Mouse (Mus musculus) CH12.LX (cell line): ENCODE results near the gene Hoxd12. TPM values are rescaled to one million over a fixed set of nuclear protein-coding genes. Genes with fewer than 3 reads are reported as not detected.

Experiments
- DNase-seq: peaks from one replicate; pipeline ENCODE4 v3.0.0-alpha.2; 2013; ENCODE audit errors: extremely low read depth
- H3K27ac ChIP-seq: 2 replicates; pipeline ENCODE4 v1.5.1; 2012; ENCODE audit warnings: low read depth, mild to moderate bottlenecking, control low read depth, moderate library complexity; ENCODE audit not compliant: insufficient read depth
- H3K27me3 ChIP-seq: replicated peaks from 2 replicates; pipeline ENCODE3; 2012; ENCODE audit warnings: inconsistent platforms
- H3K36me3 ChIP-seq, 2 experiments: replicated peaks in 1 of 2; 2 replicates each; pipeline versions ENCODE3 to v1.6.1; 2012; ENCODE audit warnings: inconsistent platforms in 1 of 2, low read length in 1 of 2, mild to moderate bottlenecking in 1 of 2, mixed read lengths in 1 of 2, moderate library complexity in 1 of 2; ENCODE audit not compliant: control insufficient read depth in 1 of 2, insufficient read depth in 1 of 2
- H3K4me1 ChIP-seq, 2 experiments: 2 replicates each; pipeline ENCODE4 v1.6.1; 2012; ENCODE audit warnings: inconsistent platforms in 1 of 2, moderate library complexity in 1 of 2; ENCODE audit not compliant: insufficient read depth in 2 of 2, control insufficient read depth in 1 of 2
- H3K4me2 ChIP-seq: 2 replicates; pipeline ENCODE4 v1.6.1; 2012; ENCODE audit warnings: low read depth, mild to moderate bottlenecking, control low read depth; ENCODE audit not compliant: poor library complexity, insufficient read depth, severe bottlenecking
- H3K4me3 ChIP-seq, 3 experiments: fragments of 150-350 bp in 1 of 3; sonication (generic) in 1 of 3; replicated peaks in 1 of 3; 2 replicates each; pipeline versions ENCODE3 to v1.5.1; 2011 to 2012; ENCODE audit warnings: low read depth in 2 of 3, low read length in 2 of 3, mild to moderate bottlenecking in 2 of 3, moderate library complexity in 2 of 3, control low read depth in 1 of 3, improper control_type of control experiment in 1 of 3, inconsistent platforms in 1 of 3, mixed read lengths in 1 of 3; ENCODE audit not compliant: poor library complexity in 1 of 3
- H3K79me2 ChIP-seq: replicated peaks from 2 replicates; pipeline ENCODE4 v1.6.1; 2012; ENCODE audit warnings: mild to moderate bottlenecking, moderate library complexity; ENCODE audit not compliant: control insufficient read depth, poor library complexity, insufficient read depth, severe bottlenecking; ENCODE audit errors: extremely low read depth
- H3K9ac ChIP-seq: 2 replicates; pipeline ENCODE4 v1.6.1; 2012; ENCODE audit warnings: low read depth, mild to moderate bottlenecking, control low read depth, moderate library complexity; ENCODE audit not compliant: insufficient read depth
- H3K9me3 ChIP-seq: replicated peaks from 2 replicates; pipeline ENCODE3; 2012; ENCODE audit warnings: low read length, inconsistent platforms, mixed read lengths
- CHD1 ChIP-seq: IDR thresholded peaks from 2 replicates; pipeline ENCODE4 v1.6.1; 2012; ENCODE audit warnings: low read depth, low read length, improper control_type of control experiment, inconsistent platforms
- CHD2 ChIP-seq: IDR thresholded peaks from 2 replicates; pipeline ENCODE4 v1.6.1; 2011; ENCODE audit warnings: low read length, improper control_type of control experiment
- CTCF ChIP-seq, 2 experiments: IDR thresholded peaks in 1 of 2; conservative IDR thresholded peaks in 1 of 2; 2 replicates each; pipeline ENCODE4 v1.5.1; 2011 to 2012; ENCODE audit warnings: low read depth in 2 of 2, low read length in 2 of 2, improper control_type of control experiment in 1 of 2, inconsistent platforms in 1 of 2, mild to moderate bottlenecking in 1 of 2, moderate library complexity in 1 of 2
- EP300 ChIP-seq: IDR thresholded peaks from 2 replicates; pipeline ENCODE4 v1.6.1; 2011; ENCODE audit warnings: low read length, improper control_type of control experiment
- ETS1 ChIP-seq: conservative IDR thresholded peaks from 2 replicates; pipeline ENCODE4 v1.6.1; 2012; ENCODE audit warnings: low read depth, mild to moderate bottlenecking, inconsistent platforms, low read length, improper control_type of control experiment, moderate library complexity
- GABPA ChIP-seq: IDR thresholded peaks from 2 replicates; pipeline ENCODE4 v1.6.1; 2012; ENCODE audit warnings: low read depth, low read length, improper control_type of control experiment, inconsistent platforms; ENCODE audit not compliant: insufficient replicate concordance
- IRF4 ChIP-seq: IDR thresholded peaks from 2 replicates; pipeline ENCODE4 v1.6.1; 2014; ENCODE audit warnings: low read depth, mild to moderate bottlenecking, inconsistent platforms, low read length, improper control_type of control experiment
- JUN ChIP-seq: IDR thresholded peaks from 2 replicates; pipeline ENCODE4 v1.6.1; 2011; ENCODE audit warnings: low read depth, mild to moderate bottlenecking, low read length, improper control_type of control experiment, moderate library complexity; ENCODE audit not compliant: insufficient read depth
- JUND ChIP-seq: conservative IDR thresholded peaks from 2 replicates; pipeline ENCODE4 v1.6.1; 2011; ENCODE audit warnings: low read depth, low read length, improper control_type of control experiment
- MAFK ChIP-seq: IDR thresholded peaks from 2 replicates; pipeline ENCODE4 v1.6.1; 2011; ENCODE audit warnings: low read length, improper control_type of control experiment; ENCODE audit not compliant: insufficient replicate concordance
- MAZ ChIP-seq: IDR thresholded peaks from 2 replicates; pipeline ENCODE4 v1.6.1; 2012; ENCODE audit warnings: low read depth, mild to moderate bottlenecking, inconsistent platforms, low read length, improper control_type of control experiment, moderate library complexity
- MEF2A ChIP-seq: IDR thresholded peaks from 2 replicates; pipeline ENCODE4 v1.6.1; 2014; ENCODE audit warnings: low read depth, mild to moderate bottlenecking, inconsistent platforms, low read length, improper control_type of control experiment, borderline replicate concordance
- MYC ChIP-seq: IDR thresholded peaks from 2 replicates; pipeline ENCODE4 v1.6.1; 2011; ENCODE audit warnings: low read depth, mild to moderate bottlenecking, improper control_type of control experiment, low read length
- POLR2A ChIP-seq: IDR thresholded peaks from 2 replicates; pipeline ENCODE4 v1.6.1; 2011; ENCODE audit warnings: low read depth, mild to moderate bottlenecking, improper control_type of control experiment, low read length
- SIN3A ChIP-seq: IDR thresholded peaks from 2 replicates; pipeline ENCODE4 v1.6.1; 2012; ENCODE audit warnings: low read length, improper control_type of control experiment, inconsistent platforms
- SMC3 ChIP-seq: IDR thresholded peaks from 2 replicates; pipeline ENCODE4 v1.6.1; 2011; ENCODE audit warnings: low read depth, low read length, improper control_type of control experiment
- TCF12 ChIP-seq: IDR thresholded peaks from 2 replicates; pipeline ENCODE4 v1.6.1; 2014; ENCODE audit warnings: low read depth, mild to moderate bottlenecking, inconsistent platforms, low read length, improper control_type of control experiment
- UBTF ChIP-seq: IDR thresholded peaks from 2 replicates; pipeline ENCODE4 v1.6.1; 2012; ENCODE audit warnings: low read depth, mild to moderate bottlenecking, inconsistent platforms, low read length, improper control_type of control experiment, moderate library complexity
- ZC3H11A ChIP-seq: IDR thresholded peaks from 2 replicates; pipeline ENCODE4 v1.6.1; 2012; ENCODE audit warnings: low read depth, mild to moderate bottlenecking, inconsistent platforms, low read length, improper control_type of control experiment
- ZKSCAN1 ChIP-seq: IDR thresholded peaks from 2 replicates; pipeline ENCODE4 v1.6.1; 2012; ENCODE audit warnings: low read depth, inconsistent platforms, low read length, improper control_type of control experiment, borderline replicate concordance
- ZMIZ1 ChIP-seq: IDR thresholded peaks from 2 replicates; pipeline ENCODE4 v1.6.1; 2012; ENCODE audit warnings: low read depth, mild to moderate bottlenecking, inconsistent platforms, low read length, improper control_type of control experiment
- ZNF384 ChIP-seq: IDR thresholded peaks from 2 replicates; pipeline ENCODE4 v1.6.1; 2012; ENCODE audit warnings: low read depth, low read length, improper control_type of control experiment, inconsistent platforms
- dilution Hi-C: fragments of 300-500 bp; cut with MboI; formaldehyde crosslinking; loops from 2 replicates; pipeline ENCODE4 v1.14.3; 2020; ENCODE audit warnings: low sequenced_read_pairs; ENCODE audit not compliant: extremely low pct_unique_long_range_greater_than_20kb, extremely low pct_ligation_motif_present
- in situ Hi-C: fragments of 300-500 bp; cut with MboI; formaldehyde crosslinking; loops from 3 replicates; pipeline ENCODE4 v1.14.3; 2019; ENCODE audit warnings: low sequenced_read_pairs, low pct_ligation_motif_present, low pct_unique_long_range_greater_than_20kb, mixed read lengths
- polyA plus RNA-seq: library from polyadenylated mRNA; unstranded; fragments of >175 nt; gene quantifications from 2 replicates; pipeline ENCODE4 v1.2.1, GENCODE M21; 2012; ENCODE audit warnings: low read depth; ENCODE audit not compliant: insufficient read length
- total RNA-seq, 2 experiments: library from RNA; depleted of rRNA; stranded (reverse); fragments of 300-350 nt in 1 of 2; fragments of >200 nt in 1 of 2; gene quantifications; 2 replicates each; pipeline ENCODE4 v1.2.3; 2012 to 2014

Hoxd12 gene
- total and polyA plus RNA-seq, 3 experiments: not detected

DNA sequence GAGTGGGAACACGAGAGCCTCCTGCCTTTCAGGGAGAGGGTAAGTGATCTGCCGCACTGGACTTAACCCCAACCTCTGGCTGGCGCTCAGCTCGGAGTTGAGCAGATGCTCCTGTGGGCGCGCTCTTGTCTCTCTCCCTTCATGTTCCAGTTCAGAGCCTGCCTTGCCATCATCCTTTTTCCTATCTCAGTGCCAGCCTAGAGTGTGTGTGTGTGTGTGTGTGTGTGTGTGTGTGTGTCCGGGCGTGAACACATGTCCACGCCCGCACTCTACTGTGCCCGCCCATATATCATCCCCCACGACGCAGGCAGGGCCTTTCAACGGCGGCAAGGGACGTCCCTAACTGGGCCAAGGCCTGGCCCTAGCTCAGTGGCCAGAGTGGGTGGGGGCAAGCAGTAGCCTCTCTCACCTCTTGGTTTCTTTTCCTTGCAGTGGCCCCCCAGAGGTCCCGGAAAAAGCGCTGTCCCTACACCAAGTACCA is 8.7 kb downstream of the Hoxd12 start:
- dilution Hi-C loops: no loop called here

DNA sequence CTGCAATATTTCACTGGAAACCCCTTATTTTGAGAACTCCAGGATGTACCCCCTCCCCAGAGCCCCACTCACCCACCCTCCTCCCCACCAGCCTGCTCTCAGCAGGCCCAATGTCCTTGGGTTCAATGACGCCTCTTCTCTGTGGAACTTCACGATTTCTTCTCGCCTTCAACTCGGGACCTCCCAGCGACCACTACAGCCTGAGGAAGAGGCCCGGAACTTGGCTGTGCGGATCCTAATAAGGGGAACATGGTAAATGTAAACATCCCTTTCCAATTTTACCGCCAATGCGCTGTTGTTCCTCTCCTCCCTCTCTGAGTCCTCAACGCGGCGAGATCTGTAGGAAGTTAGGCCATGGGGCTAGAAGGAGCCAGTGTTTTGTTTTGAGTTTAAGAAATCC is 9.3 kb downstream of the Hoxd12 start:
- Histone ChIP-seq H3K4me3 (no peak overlapping the region), H3K9me3 (peaks cover 29% of the 10 kb centered on the region), H3K79me2 (no peaks in the 10 kb centered on the region), H3K9ac (no peak overlapping the region), H3K27ac (no peak overlapping the region), H3K36me3 (no peaks in the 10 kb centered on the region), H3K27me3 (no peaks in the 10 kb centered on the region), H3K4me1 (no peaks in the 10 kb centered on the region), H3K4me2 (no peak overlapping the region)
- in situ Hi-C loops (loop anchor here (25.0 kb wide), 1 partner anchor 628 kb away; no protein-coding TSS in a partner anchor), dilution Hi-C loops (no loop called here)
- DNase-seq: no peak
- no peak for TF ChIP-seq MYC
- no peak for TF ChIP-seq ETS1
- no peak for TF ChIP-seq UBTF
- no peak for TF ChIP-seq CHD2
- no peak for TF ChIP-seq CTCF (conservative IDR thresholded peaks at IDR 0.05 in 1 of 2, IDR thresholded peaks at IDR 0.05 in 1 of 2; ENCODE audit: low read depth in 2 of 2, low read length in 2 of 2)
- TF ChIP-seq JUND: no peak
- TF ChIP-seq CHD1: no peak
- TF ChIP-seq SIN3A: no peak
- no peak for TF ChIP-seq IRF4
- no peak for TF ChIP-seq JUN

More for the DNA sequence above, 8.7 kb downstream of the Hoxd12 start:
- H3K27me3 ChIP-seq: no peaks in the 10 kb centered on the region
- H3K9ac ChIP-seq: no peak overlapping the region
- no peaks in the 10 kb centered on the region for H3K36me3 ChIP-seq
- no peak overlapping the region for H3K4me3 ChIP-seq
- no peak overlapping the region for H3K4me2 ChIP-seq
- H3K79me2 ChIP-seq: no peaks in the 10 kb centered on the region
- H3K9me3 ChIP-seq: peaks cover 29% of the 10 kb centered on the region
- H3K4me1 ChIP-seq: no peaks in the 10 kb centered on the region
- in situ Hi-C loops: loop anchor here (25.0 kb wide), 1 partner anchor 629 kb away; no protein-coding TSS in a partner anchor
- no peak overlapping the region for H3K27ac ChIP-seq
- DNase-seq: no peak
- TF ChIP-seq MEF2A (no peak), GABPA (no peak)

DNA sequence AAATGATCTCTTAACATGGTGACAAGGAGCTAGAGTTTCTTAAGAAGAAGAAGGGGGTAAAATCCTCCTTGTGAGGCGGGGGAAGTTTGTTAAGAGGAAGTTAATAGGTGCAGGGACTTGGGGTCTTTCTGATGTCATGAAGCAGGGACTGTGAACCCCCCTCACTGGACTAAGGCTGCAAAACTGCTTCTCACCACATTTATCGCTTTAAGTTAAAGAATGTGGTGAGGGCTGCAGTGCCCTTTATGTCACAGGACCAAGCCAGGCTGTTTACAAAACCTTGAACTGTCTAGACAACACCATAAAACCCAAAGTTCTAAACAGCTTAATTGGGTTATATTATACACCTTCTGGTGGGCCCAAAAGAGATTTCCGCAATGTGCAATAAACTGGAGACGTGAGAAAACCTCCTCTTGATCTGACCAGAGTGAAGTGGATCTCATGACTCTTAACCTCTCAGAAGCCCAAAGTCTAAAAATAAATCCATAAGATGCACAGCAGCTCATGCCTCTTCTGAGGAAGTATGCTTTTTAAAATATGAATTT is 10.3 kb downstream of the Hoxd12 start:
- peaks cover 24% of the 10 kb centered on the region for H3K9me3 ChIP-seq
- no peak for DNase-seq
- H3K27ac ChIP-seq: no peak overlapping the region
- no peaks in the 10 kb centered on the region for H3K79me2 ChIP-seq
- no peak overlapping the region for H3K4me2 ChIP-seq
- no peak for TF ChIP-seq SIN3A
- TF ChIP-seq ETS1: no peak
- no peak for TF ChIP-seq MAZ
- no peak for TF ChIP-seq JUN
- no peak for TF ChIP-seq EP300
- TF ChIP-seq POLR2A: no peak
- TF ChIP-seq UBTF: no peak
- no peak for TF ChIP-seq ZKSCAN1
- TF ChIP-seq MAFK: no peak
- TF ChIP-seq SMC3: no peak
- TF ChIP-seq ZMIZ1: no peak
- no peak for TF ChIP-seq ZC3H11A
- TF ChIP-seq ZNF384: no peak
- no peak for TF ChIP-seq CHD1
- TF ChIP-seq IRF4: no peak
- TF ChIP-seq TCF12: no peak
- TF ChIP-seq, all 38 proteins: peak for 0
- Histone ChIP-seq H3K36me3 (no peaks in the 10 kb centered on the region), H3K27me3 (no peaks in the 10 kb centered on the region), H3K4me3 (no peak overlapping the region), H3K9ac (no peak overlapping the region), H3K4me1 (no peaks in the 10 kb centered on the region)
- in situ Hi-C loops: loop anchor here (25.0 kb wide), 1 partner anchor 627 kb away; no protein-coding TSS in a partner anchor
- dilution Hi-C loops: no loop called here
